Mouse (Mus musculus) MEL (cell line): ENCODE data around the gene Lmbr1. TPM values are rescaled to one million over a fixed set of nuclear protein-coding genes. Genes with fewer than 3 reads are reported as not detected.

Experiments used
- DNase-seq: peaks from one replicate; pipeline ENCODE4 v3.0.0; 2011; ENCODE audit warnings: low read depth, low spot score
- H3K27ac ChIP-seq: 2 replicates; pipeline ENCODE4 v1.5.1; 2012; ENCODE audit warnings: low read depth, mild to moderate bottlenecking, control low read depth, low read length, moderate library complexity; ENCODE audit not compliant: control insufficient read depth
- H3K27me3 ChIP-seq, 2 experiments: fragments of 150-350 bp in 1 of 2; sonication (generic) in 1 of 2; 2 replicates each; pipeline ENCODE4 v1.6.1; 2012; ENCODE audit warnings: low read length in 2 of 2, mild to moderate bottlenecking in 2 of 2, improper control_type of control experiment in 1 of 2, moderate library complexity in 1 of 2; ENCODE audit not compliant: insufficient read depth in 2 of 2, control insufficient read depth in 1 of 2
- H3K36me3 ChIP-seq, 2 experiments: 2 replicates each; pipeline ENCODE4 v1.6.1; 2012 to 2014; ENCODE audit warnings: low read length in 2 of 2, improper control_type of control experiment in 1 of 2, inconsistent platforms in 1 of 2, mild to moderate bottlenecking in 1 of 2; ENCODE audit not compliant: insufficient read depth in 2 of 2, control insufficient read depth in 1 of 2
- H3K4me1 ChIP-seq, 2 experiments: fragments of 150-350 bp in 1 of 2; sonication (generic) in 1 of 2; 2 replicates each; pipeline ENCODE4 v1.6.1; 2012; ENCODE audit warnings: low read length in 2 of 2, improper control_type of control experiment in 1 of 2, mild to moderate bottlenecking in 1 of 2; ENCODE audit not compliant: insufficient read depth in 2 of 2, control insufficient read depth in 1 of 2
- H3K4me3 ChIP-seq, 2 experiments: fragments of 150-350 bp in 1 of 2; sonication (generic) in 1 of 2; 2 replicates each; pipeline ENCODE4 v1.5.1; 2012; ENCODE audit warnings: low read depth in 2 of 2, low read length in 2 of 2, mild to moderate bottlenecking in 2 of 2, moderate library complexity in 2 of 2, control low read depth in 1 of 2, improper control_type of control experiment in 1 of 2; ENCODE audit not compliant: control insufficient read depth in 1 of 2, insufficient read depth in 1 of 2
- H3K79me2 ChIP-seq: 2 replicates; pipeline ENCODE4 v1.6.1; 2012; ENCODE audit warnings: mild to moderate bottlenecking, low read length, moderate library complexity; ENCODE audit not compliant: control insufficient read depth, poor library complexity, insufficient read depth
- H3K9ac ChIP-seq: 2 replicates; pipeline ENCODE4 v1.6.1; 2012; ENCODE audit warnings: low read depth, mild to moderate bottlenecking, control low read depth, low read length, moderate library complexity; ENCODE audit not compliant: control insufficient read depth, poor library complexity, severe bottlenecking
- H3K9me3 ChIP-seq: fragments of 150-350 bp; sonication (generic); replicated peaks from 2 replicates; pipeline ENCODE4 v1.6.1; 2012; ENCODE audit warnings: mild to moderate bottlenecking, low read length, improper control_type of control experiment, moderate library complexity; ENCODE audit not compliant: insufficient read depth
- CTCF ChIP-seq, 3 experiments: IDR thresholded peaks in 2 of 3; conservative IDR thresholded peaks in 1 of 3; 2 replicates each; pipeline ENCODE4 v1.5.1; 2011 to 2012; ENCODE audit warnings: low read length in 3 of 3, low read depth in 2 of 3, mild to moderate bottlenecking in 2 of 3, improper control_type of control experiment in 1 of 3, inconsistent platforms in 1 of 3, mixed read lengths in 1 of 3, moderate library complexity in 1 of 3; ENCODE audit not compliant: control insufficient read depth in 1 of 3, insufficient read depth in 1 of 3, poor library complexity in 1 of 3, severe bottlenecking in 1 of 3
- ELF1 ChIP-seq: IDR thresholded peaks from 2 replicates; pipeline ENCODE4 v1.6.1; 2014; ENCODE audit warnings: low read depth, mild to moderate bottlenecking, inconsistent platforms, low read length, improper control_type of control experiment, moderate library complexity
- EP300 ChIP-seq, 2 experiments: IDR thresholded peaks; 2 replicates each; pipeline ENCODE4 v1.6.1; 2011; ENCODE audit warnings: improper control_type of control experiment in 2 of 2, low read length in 2 of 2, low read depth in 1 of 2, mild to moderate bottlenecking in 1 of 2
- ETS1 ChIP-seq: IDR thresholded peaks from 2 replicates; pipeline ENCODE4 v1.6.1; 2012; ENCODE audit warnings: low read depth, mild to moderate bottlenecking, inconsistent platforms, low read length, improper control_type of control experiment, moderate library complexity
- GABPA ChIP-seq: IDR thresholded peaks from 2 replicates; pipeline ENCODE4 v1.6.1; 2012; ENCODE audit warnings: low read depth, mild to moderate bottlenecking, inconsistent platforms, low read length, improper control_type of control experiment, moderate library complexity
- MAFK ChIP-seq: IDR thresholded peaks from 2 replicates; pipeline ENCODE4 v1.6.1; 2011; ENCODE audit warnings: low read depth, mild to moderate bottlenecking, low read length, improper control_type of control experiment, borderline replicate concordance
- MXI1 ChIP-seq: IDR thresholded peaks from 2 replicates; pipeline ENCODE4 v1.6.1; 2011; ENCODE audit warnings: mild to moderate bottlenecking, low read depth, low read length, improper control_type of control experiment
- MYC ChIP-seq: IDR thresholded peaks from 2 replicates; pipeline ENCODE4 v1.6.1; 2011; ENCODE audit warnings: low read depth, mild to moderate bottlenecking, low read length, improper control_type of control experiment, moderate library complexity
- NELFE ChIP-seq: IDR thresholded peaks from 2 replicates; pipeline ENCODE4 v1.6.1; 2011; ENCODE audit warnings: low read depth, low read length, improper control_type of control experiment
- NRF1 ChIP-seq: IDR thresholded peaks from 2 replicates; pipeline ENCODE4 v1.6.1; 2014; ENCODE audit warnings: low read depth, mild to moderate bottlenecking, inconsistent platforms, low read length, improper control_type of control experiment, moderate library complexity; ENCODE audit not compliant: poor library complexity, insufficient read depth, severe bottlenecking
- POLR2AphosphoS5 ChIP-seq: IDR thresholded peaks from 2 replicates; pipeline ENCODE4 v1.6.1; 2012; ENCODE audit warnings: low read depth, borderline replicate concordance, mild to moderate bottlenecking, inconsistent platforms, low read length, moderate library complexity, mixed read lengths
- RAD21 ChIP-seq: IDR thresholded peaks from 2 replicates; pipeline ENCODE4 v1.6.1; 2011; ENCODE audit warnings: mild to moderate bottlenecking, low read depth, low read length, improper control_type of control experiment
- RCOR1 ChIP-seq: IDR thresholded peaks from 2 replicates; pipeline ENCODE4 v1.6.1; 2012; ENCODE audit warnings: low read depth, mild to moderate bottlenecking, inconsistent platforms, low read length, improper control_type of control experiment
- SIN3A ChIP-seq: IDR thresholded peaks from 2 replicates; pipeline ENCODE4 v1.6.1; 2012; ENCODE audit warnings: low read length, improper control_type of control experiment, inconsistent platforms
- SMC3 ChIP-seq: IDR thresholded peaks from 2 replicates; pipeline ENCODE4 v1.6.1; 2011; ENCODE audit warnings: low read depth, low read length, improper control_type of control experiment
- TAL1 ChIP-seq: IDR thresholded peaks from 2 replicates; pipeline ENCODE4 v1.6.1; 2012; ENCODE audit warnings: mild to moderate bottlenecking, inconsistent platforms, low read length, moderate library complexity, mixed read lengths
- USF2 ChIP-seq, 2 experiments: IDR thresholded peaks; 2 replicates each; pipeline ENCODE4 v1.6.1; 2011 to 2012; ENCODE audit warnings: improper control_type of control experiment in 2 of 2, low read length in 2 of 2, borderline replicate concordance in 1 of 2, inconsistent platforms in 1 of 2, low read depth in 1 of 2, mild to moderate bottlenecking in 1 of 2; ENCODE audit not compliant: insufficient read depth in 1 of 2
- ZC3H11A ChIP-seq: IDR thresholded peaks from 2 replicates; pipeline ENCODE4 v1.6.1; 2012; ENCODE audit warnings: low read depth, mild to moderate bottlenecking, inconsistent platforms, low read length, improper control_type of control experiment
- ZMIZ1 ChIP-seq: IDR thresholded peaks from 2 replicates; pipeline ENCODE4 v1.6.1; 2012; ENCODE audit warnings: low read depth, mild to moderate bottlenecking, inconsistent platforms, low read length, improper control_type of control experiment, moderate library complexity
- polyA plus RNA-seq, 2 experiments: library from polyadenylated mRNA; stranded (reverse) in 1 of 2; unstranded in 1 of 2; fragments of >175 nt in 1 of 2; fragments of >200 nt in 1 of 2; gene quantifications; 2 replicates each; pipeline versions ENCODE4 v1.2.1 to v1.2.4; 2012; ENCODE audit warnings: low replicate concordance in 2 of 2, low read depth in 1 of 2; ENCODE audit not compliant: insufficient read length in 2 of 2, insufficient read depth in 1 of 2, missing spikeins in 1 of 2
- total RNA-seq: library from RNA; depleted of rRNA; stranded (reverse); fragments of 300-350 nt; gene quantifications from 2 replicates; pipeline ENCODE4 v1.2.3, GENCODE M21; 2012

Lmbr1 gene
- total and polyA plus RNA-seq, 3 experiments = not detected

- no peak overlapping the region for H3K9ac ChIP-seq
- H3K36me3 ChIP-seq = no peaks in the 10 kb centered on the region
- DNase-seq = peak; percentile 74
- H3K27me3 ChIP-seq = 0 out of 4 replicates have a peak, but pooled peaks cover 0 to 2% of the 10 kb centered on the region in 2 experiments
- H3K9me3 ChIP-seq = no peaks in the 10 kb centered on the region
- no peaks in the 10 kb centered on the region for H3K4me1 ChIP-seq
- H3K79me2 ChIP-seq = no peaks in the 10 kb centered on the region
- H3K4me3 ChIP-seq = no peak overlapping the region
- TF ChIP-seq NELFE (no peak), ZC3H11A (peak; percentile 79), SMC3 (peak; percentile 94), RCOR1 (no peak), CTCF (IDR thresholded peaks at IDR 0.05 in 2 of 3, conservative IDR thresholded peaks at IDR 0.05 in 1 of 3; ENCODE audit: control insufficient read depth in 1 of 3, insufficient read depth in 1 of 3, low read depth in 2 of 3, low read length in 3 of 3, poor library complexity in 1 of 3, severe bottlenecking in 1 of 3) (peak; percentile 93 to 100 (median 98)), ZMIZ1 (no peak), RAD21 (peak; percentile 97), POLR2AphosphoS5 (no peak)
- H3K27ac ChIP-seq = no peak overlapping the region
Measured at GRCm38 (mm10) chr5:29293194-29293593, 85.0 kb downstream of the Lmbr1 start.

GRCm38 (mm10) chr5:29290110-29290509, 88.1 kb downstream of the Lmbr1 start:
- 0 out of 4 replicates have a peak, but pooled peaks cover 0 to 2% of the 10 kb centered on the region in 2 experiments for H3K27me3 ChIP-seq
- no peak for DNase-seq
- no peaks in the 10 kb centered on the region for H3K79me2 ChIP-seq
- no peak overlapping the region for H3K9ac ChIP-seq
- TF ChIP-seq ETS1 (no peak), SMC3 (no peak), MYC (no peak), MAFK (no peak), EP300 (IDR thresholded peaks at IDR 0.05; ENCODE audit: low read depth in 1 of 2, low read length in 2 of 2) (no peak), NRF1 (no peak), USF2 (IDR thresholded peaks at IDR 0.05; ENCODE audit: borderline replicate concordance in 1 of 2, insufficient read depth in 1 of 2, low read depth in 1 of 2, low read length in 2 of 2) (no peak), TAL1 (no peak), SIN3A (no peak), MXI1 (no peak), ELF1 (no peak), GABPA (no peak)
- H3K36me3 ChIP-seq = no peaks in the 10 kb centered on the region
- H3K9me3 ChIP-seq = no peaks in the 10 kb centered on the region
- no peak overlapping the region for H3K27ac ChIP-seq
- no peaks in the 10 kb centered on the region for H3K4me1 ChIP-seq
- no peak overlapping the region for H3K4me3 ChIP-seq
